Mouse (Mus musculus): ENCODE measurements around the gene Ranbp6. TPM values are rescaled to one million over a fixed set of nuclear protein-coding genes. Genes with fewer than 3 reads are reported as not detected.
A peak's percentile ranks its signal among the peaks of the same experiment; 100 is the strongest.

Gene Ranbp6
- polyA plus RNA-seq, 1 experiment, result 6.6 TPM

DNA sequence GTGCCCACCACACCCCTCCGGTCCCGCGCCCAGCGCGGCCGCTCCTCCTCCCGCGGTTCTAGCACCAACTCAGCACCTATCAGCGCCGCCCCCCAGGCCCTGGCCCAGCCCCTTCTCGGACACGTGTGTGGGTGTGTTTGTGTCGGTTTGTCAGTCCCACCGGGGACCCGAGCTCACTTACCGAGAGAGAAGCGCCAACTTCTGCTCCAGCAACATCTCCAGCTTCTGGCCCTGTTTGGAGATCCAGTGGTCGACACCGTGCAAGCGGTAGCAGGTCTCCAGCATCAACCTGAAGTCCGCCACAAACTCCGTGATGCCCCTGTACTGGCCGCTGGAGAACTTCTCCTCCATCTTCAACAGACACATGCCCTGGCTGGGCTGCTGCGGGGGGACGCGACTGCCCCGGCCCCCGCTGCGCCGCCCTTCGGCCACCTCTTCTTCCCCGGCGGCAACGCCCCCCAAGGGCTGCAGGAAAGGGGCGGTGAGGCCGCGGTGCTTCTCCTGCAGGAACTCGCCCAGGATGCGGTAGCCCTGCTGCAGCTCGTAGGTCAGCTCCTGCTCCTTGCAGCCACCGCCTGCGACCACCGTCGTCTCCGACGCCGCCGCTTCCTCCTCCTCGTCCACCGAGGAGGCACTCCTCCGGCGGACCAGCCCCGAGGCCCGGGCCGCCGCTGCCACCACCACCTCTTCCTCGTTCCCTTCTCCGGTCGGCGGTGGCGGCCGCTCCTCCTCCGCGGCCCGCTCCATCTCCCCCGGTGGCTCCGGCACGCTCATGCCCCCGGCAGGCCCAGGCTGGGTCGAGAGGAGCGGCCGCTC, 7.5 kb downstream of the Ranbp6 start:
- TF ChIP-seq POLR2A (IDR thresholded peaks at IDR 0.05; ENCODE audit: borderline replicate concordance, control insufficient read depth, low read depth, low read length), result peak; percentile 68; the same call in 1 of the 2 replicates
- no peak for TF ChIP-seq CTCF (IDR thresholded peaks at IDR 0.05; ENCODE audit: control insufficient read depth, insufficient read depth, low read length)
- Histone ChIP-seq H3K4me1 (ENCODE audit: control insufficient read depth, insufficient read depth, low read length) (no peaks in the 10 kb centered on the region), H3K27ac (ENCODE audit: control insufficient read depth, insufficient read depth, low read depth, low read length, poor library complexity) (peak overlapping the region; percentile 87), H3K4me3 (replicated peaks; ENCODE audit: control insufficient read depth, low read depth, low read length) (peak overlapping the region; percentile 81)
- under 1% methylated on average over 70 of the region's 72 CpGs for WGBS

DNA sequence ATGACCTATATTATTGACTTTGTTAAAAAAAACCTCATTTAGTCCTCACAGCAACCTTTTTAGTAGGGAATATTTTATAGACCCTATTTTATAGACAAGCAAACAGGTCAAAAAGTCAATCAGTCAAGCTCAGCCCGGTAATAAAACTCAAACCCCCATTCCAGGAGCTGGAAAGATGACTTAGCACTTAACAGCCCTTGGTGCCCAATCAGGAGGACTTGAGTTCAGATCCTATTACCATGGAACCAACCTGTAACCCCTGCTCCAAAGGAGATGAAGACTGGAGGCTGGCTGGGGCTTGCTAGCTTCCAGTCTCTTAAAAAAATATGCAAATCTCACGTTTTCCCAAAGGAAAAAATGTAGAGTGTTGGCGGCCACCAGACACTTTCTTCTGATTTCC, 8.8 kb downstream of the Ranbp6 start:
- 45% methylated on average over 3 of the region's 3 CpGs for WGBS
- TF ChIP-seq POLR2A (IDR thresholded peaks at IDR 0.05; ENCODE audit: borderline replicate concordance, control insufficient read depth, low read depth, low read length) (no peak), CTCF (IDR thresholded peaks at IDR 0.05; ENCODE audit: control insufficient read depth, insufficient read depth, low read length) (no peak)

GRCm38 (mm10) chr19:29797371-29797770, 15.4 kb downstream of the Ranbp6 start:
- no peaks in the 10 kb centered on the region for H3K4me1 ChIP-seq (ENCODE audit: control insufficient read depth, insufficient read depth, low read length)
- TF ChIP-seq POLR2A (IDR thresholded peaks at IDR 0.05; ENCODE audit: borderline replicate concordance, control insufficient read depth, low read depth, low read length) (no peak), CTCF (IDR thresholded peaks at IDR 0.05; ENCODE audit: control insufficient read depth, insufficient read depth, low read length) (no peak)
- no peak overlapping the region for H3K27ac ChIP-seq (ENCODE audit: control insufficient read depth, insufficient read depth, low read depth, low read length, poor library complexity)
- H3K4me3 ChIP-seq (replicated peaks; ENCODE audit: control insufficient read depth, low read depth, low read length), result no peak overlapping the region
- WGBS, result 86% methylated on average over 3 of the region's 3 CpGs

More for the DNA sequence above, 8.8 kb downstream of the Ranbp6 start:
- Histone ChIP-seq H3K27ac (ENCODE audit: control insufficient read depth, insufficient read depth, low read depth, low read length, poor library complexity) (no peak overlapping the region), H3K4me1 (ENCODE audit: control insufficient read depth, insufficient read depth, low read length) (no peaks in the 10 kb centered on the region), H3K4me3 (replicated peaks; ENCODE audit: control insufficient read depth, low read depth, low read length) (no peak overlapping the region)

- no peak overlapping the region for H3K4me3 ChIP-seq (replicated peaks; ENCODE audit: control insufficient read depth, low read depth, low read length)
- TF ChIP-seq POLR2A (IDR thresholded peaks at IDR 0.05; ENCODE audit: borderline replicate concordance, control insufficient read depth, low read depth, low read length) (no peak), CTCF (IDR thresholded peaks at IDR 0.05; ENCODE audit: control insufficient read depth, insufficient read depth, low read length) (no peak)
- no peak overlapping the region for H3K27ac ChIP-seq (ENCODE audit: control insufficient read depth, insufficient read depth, low read depth, low read length, poor library complexity)
- H3K4me1 ChIP-seq (ENCODE audit: control insufficient read depth, insufficient read depth, low read length), result no peaks in the 10 kb centered on the region
Measured at GRCm38 (mm10) chr19:29787997-29788396, 24.8 kb downstream of the Ranbp6 start.

DNA sequence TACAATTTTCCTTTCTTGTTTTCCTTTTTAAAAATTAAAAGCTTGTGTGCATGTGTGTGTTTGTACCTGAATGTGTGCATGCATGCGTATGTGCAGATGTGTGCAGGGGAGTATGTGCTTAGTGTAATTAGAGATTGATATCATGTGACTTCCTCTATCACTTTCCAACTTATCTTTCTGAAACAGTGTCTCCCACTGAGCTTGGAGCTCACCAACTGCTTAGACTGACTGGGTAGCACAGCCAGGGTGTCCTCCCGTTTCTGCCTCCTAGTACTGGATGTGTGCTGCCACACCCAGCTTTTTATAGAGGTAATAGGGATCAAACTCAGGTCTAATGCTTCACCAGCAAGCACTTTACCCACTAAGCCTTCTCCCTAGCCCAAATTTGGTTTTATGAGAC, 29.9 kb downstream of the Ranbp6 start:
- no peaks in the 10 kb centered on the region for H3K4me1 ChIP-seq (ENCODE audit: control insufficient read depth, insufficient read depth, low read length)
- 63% methylated on average over 2 of the region's 2 CpGs for WGBS
- no peak overlapping the region for H3K27ac ChIP-seq (ENCODE audit: control insufficient read depth, insufficient read depth, low read depth, low read length, poor library complexity)
- TF ChIP-seq POLR2A (IDR thresholded peaks at IDR 0.05; ENCODE audit: borderline replicate concordance, control insufficient read depth, low read depth, low read length), result no peak
- no peak for TF ChIP-seq CTCF (IDR thresholded peaks at IDR 0.05; ENCODE audit: control insufficient read depth, insufficient read depth, low read length)
- H3K4me3 ChIP-seq (replicated peaks; ENCODE audit: control insufficient read depth, low read depth, low read length), result no peak overlapping the region

Other genes starting within 250 kb of the Ranbp6 start
- 7.5 and 13.7 TPM in 2 replicates for gene Ermp1, start 164.6 kb downstream of the Ranbp6 start, polyA plus RNA-seq (2011; ENCODE audit: insufficient read depth, insufficient read length, low replicate concordance, missing spikeins)
- not detected in 2 replicates for gene Mlana, start 115.2 kb downstream of the Ranbp6 start, polyA plus RNA-seq (2011; ENCODE audit: insufficient read depth, insufficient read length, low replicate concordance, missing spikeins)
- 7.6 and 9.4 TPM in 2 replicates for gene 9930021J03Rik, start 7.0 kb downstream of the Ranbp6 start, polyA plus RNA-seq (2011; ENCODE audit: insufficient read depth, insufficient read length, low replicate concordance, missing spikeins)
- gene Il33, start 112.1 kb upstream of the Ranbp6 start, polyA plus RNA-seq (2011; ENCODE audit: insufficient read depth, insufficient read length, low replicate concordance, missing spikeins), result 2.1 TPM in 1 of 2 replicates, not detected in the other
- gene Trpd52l3, start 190.8 kb upstream of the Ranbp6 start, polyA plus RNA-seq (2011; ENCODE audit: insufficient read depth, insufficient read length, low replicate concordance, missing spikeins), result not detected in 2 replicates
- gene Uhrf2, start 217.5 kb upstream of the Ranbp6 start, polyA plus RNA-seq (2011; ENCODE audit: insufficient read depth, insufficient read length, low replicate concordance, missing spikeins), result 32.0 and 47.8 TPM in 2 replicates

Measured in bone marrow, adult 2 months (tissue).